Mouse (Mus musculus) liver, postnatal 0 days (tissue): ENCODE measurements around the gene Gcgr.

Source experiments
- CTCF ChIP-seq: sonication (generic); IDR thresholded peaks from 2 replicates; pipeline ENCODE4 v1.5.1; 2016; ENCODE audit warnings: antibody characterized with exemption, low read depth
- EP300 ChIP-seq: IDR thresholded peaks from 2 replicates; pipeline ENCODE4 v1.6.1; 2016; ENCODE audit warnings: antibody characterized with exemption, low read depth, mild to moderate bottlenecking

GRCm38 (mm10) chr11:120574278-120574600 is 43.7 kb downstream of the Gcgr start:
- no peak for TF ChIP-seq EP300
- TF ChIP-seq CTCF, result no peak
